Mouse (Mus musculus) midbrain, embryonic 10.5 days (tissue): ENCODE results near the gene Grap. TPM values are rescaled to one million over a fixed set of nuclear protein-coding genes. Genes with fewer than 3 reads are reported as not detected.

Experiments
- DNase-seq: peaks from one replicate; pipeline ENCODE4 v3.0.0-alpha.2; 2017; ENCODE audit warnings: low spot score
- H3K27ac ChIP-seq: fragments of 300-500 bp; sonication (generic); replicated peaks from 2 replicates; pipeline ENCODE4 v1.5.1; 2016; ENCODE audit warnings: mild to moderate bottlenecking
- H3K27me3 ChIP-seq: fragments of 300-500 bp; sonication (generic); 2 replicates; pipeline ENCODE4 v1.6.1; 2016; ENCODE audit warnings: low read depth, mild to moderate bottlenecking; ENCODE audit not compliant: poor library complexity, severe bottlenecking
- H3K36me3 ChIP-seq: fragments of 300-500 bp; sonication (generic); 2 replicates; pipeline ENCODE4 v1.6.1; 2016; ENCODE audit warnings: mild to moderate bottlenecking, moderate library complexity
- H3K4me1 ChIP-seq: fragments of 300-500 bp; sonication (generic); 2 replicates; pipeline ENCODE4 v1.6.1; 2016
- H3K4me3 ChIP-seq: fragments of 300-500 bp; sonication (generic); 2 replicates; pipeline ENCODE4 v1.5.1; 2016; ENCODE audit warnings: mild to moderate bottlenecking, moderate library complexity
- H3K9me3 ChIP-seq: fragments of 300-500 bp; sonication (generic); replicated peaks from 2 replicates; pipeline ENCODE4 v1.6.1; 2016; ENCODE audit warnings: mild to moderate bottlenecking
- WGBS: fragments of 180-500 bp; shearing (Covaris S2); methylation state at CpG from one replicate; pipeline ENCODE4 v1.1.7; 2016; 5-methylcytosine and 5-hydroxymethylcytosine counted together
- polyA plus RNA-seq: library from polyadenylated mRNA; unstranded; fragments of >200 nt; fragmentation: Nextera tagmentation; extraction: Ambion mirVana; gene quantifications from 2 replicates; pipeline ENCODE4 v1.2.1, GENCODE M21; 2016

Grap gene
- 8.2 and 8.6 TPM in 2 replicates for polyA plus RNA-seq

- no peak within 1 kb of the TSS for H3K27ac ChIP-seq
- DNase-seq, result no peak
- 0 out of 2 replicates have a peak within 1 kb of the TSS, but pooled peaks have one; percentile 7 for H3K4me3 ChIP-seq
- no peaks in the 10 kb centered on the region; the same call in 1 of the 2 replicates for H3K27me3 ChIP-seq
- H3K36me3 ChIP-seq, result no peaks in the 10 kb centered on the region
- WGBS, result 75% methylated on average over 10 of the region's 10 CpGs
- no peaks in the 10 kb centered on the region for H3K9me3 ChIP-seq
- no peaks in the 10 kb centered on the region for H3K4me1 ChIP-seq
These were observed at the start of gene Grap for GRCm38 (mm10) chr11:61652686-61653447. Gene Grap, plus strand, starts transcription at chr11:61653265.

DNA sequence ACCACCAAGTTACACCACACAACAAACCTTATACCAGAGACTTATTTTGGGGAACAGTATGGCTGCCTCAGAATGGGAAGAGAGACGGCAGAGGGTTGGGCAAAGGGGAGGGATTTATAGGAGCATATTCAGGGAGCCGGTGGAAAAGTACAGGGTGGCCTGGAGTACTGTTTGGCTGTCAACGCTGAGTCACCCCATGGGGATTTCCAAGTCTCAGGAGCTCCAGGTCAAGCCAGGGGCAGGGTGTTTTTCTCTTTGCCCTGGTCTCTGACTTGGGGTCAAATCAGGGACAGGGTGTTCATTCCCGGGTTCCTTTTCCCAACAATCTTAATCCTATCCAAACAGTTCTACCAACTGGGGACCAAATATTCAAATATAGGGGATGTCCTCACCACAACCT, 45.0 kb upstream of the Grap start:
- Histone ChIP-seq H3K4me1 (no peaks in the 10 kb centered on the region), H3K4me3 (no peak overlapping the region), H3K27me3 (no peaks in the 10 kb centered on the region), H3K9me3 (peaks cover 15% of the 10 kb centered on the region; the same call in 1 of the 2 replicates), H3K27ac (no peak overlapping the region), H3K36me3 (no peaks in the 10 kb centered on the region)
- 89% methylated on average over 4 of the region's 4 CpGs for WGBS
- no peak for DNase-seq

- DNase-seq, result no peak
- Histone ChIP-seq H3K4me1 (peaks cover 9% of the 10 kb centered on the region), H3K9me3 (peaks cover 14% of the 10 kb centered on the region; the same call in 1 of the 2 replicates), H3K27me3 (peaks cover 10% of the 10 kb centered on the region; the same call in 1 of the 2 replicates), H3K36me3 (no peaks in the 10 kb centered on the region), H3K27ac (no peak overlapping the region), H3K4me3 (no peak overlapping the region)
- WGBS, result 77% methylated on average over 3 of the region's 3 CpGs
These were observed 41.9 kb upstream of the Grap start for GRCm38 (mm10) chr11:61611197-61611596.

GRCm38 (mm10) chr11:61612116-61612635, 40.9 kb upstream of the Grap start:
- whole genome bisulfite sequencing, result 89% methylated on average over 4 of the region's 4 CpGs
- Histone ChIP-seq H3K27me3 (peaks cover 16% of the 10 kb centered on the region; the same call in 1 of the 2 replicates), H3K9me3 (peaks cover 4% of the 10 kb centered on the region; the same call in 1 of the 2 replicates), H3K4me1 (peaks cover 19% of the 10 kb centered on the region), H3K36me3 (no peaks in the 10 kb centered on the region), H3K27ac (no peak overlapping the region), H3K4me3 (no peak overlapping the region)
- DNase-seq, result no peak

- no peaks in the 10 kb centered on the region for H3K9me3 ChIP-seq
- H3K27ac ChIP-seq, result no peak overlapping the region
- no peaks in the 10 kb centered on the region for H3K36me3 ChIP-seq
- H3K4me1 ChIP-seq, result peaks cover 23% of the 10 kb centered on the region
- 76% methylated on average over 5 of the region's 5 CpGs for WGBS
- H3K4me3 ChIP-seq, result no peak overlapping the region
- no peak for DNase-seq
- H3K27me3 ChIP-seq, result peaks cover 29% of the 10 kb centered on the region; the same call in 1 of the 2 replicates
These were observed 38.7 kb upstream of the Grap start for GRCm38 (mm10) chr11:61614401-61614800.

- no peaks in the 10 kb centered on the region for H3K36me3 ChIP-seq
- H3K4me1 ChIP-seq, result peaks cover 35% of the 10 kb centered on the region
- peak overlapping the region; percentile 63 for H3K27ac ChIP-seq
- 11% methylated on average over 20 of the region's 22 CpGs for WGBS
- DNase-seq, result peak; percentile 39
- no peaks in the 10 kb centered on the region for H3K9me3 ChIP-seq
- peaks cover 29% of the 10 kb centered on the region; the same call in 1 of the 2 replicates for H3K27me3 ChIP-seq
- H3K4me3 ChIP-seq, result peak overlapping the region; percentile 44
These were observed 37.2 kb upstream of the Grap start for GRCm38 (mm10) chr11:61615686-61616522.

- 60% methylated on average over 9 of the region's 9 CpGs for WGBS
- peaks cover 33% of the 10 kb centered on the region; the same call in 1 of the 2 replicates for H3K27me3 ChIP-seq
- no peak for DNase-seq
- H3K4me1 ChIP-seq, result peaks cover 35% of the 10 kb centered on the region
- no peaks in the 10 kb centered on the region for H3K36me3 ChIP-seq
- H3K27ac ChIP-seq, result peak overlapping the region; percentile 61
- no peaks in the 10 kb centered on the region for H3K9me3 ChIP-seq
- 0 out of 2 replicates have a peak overlapping the region, but pooled peaks have one; percentile 44 for H3K4me3 ChIP-seq
These were observed 36.4 kb upstream of the Grap start for GRCm38 (mm10) chr11:61616523-61617292.

GRCm38 (mm10) chr11:61617293-61617975, 35.6 kb upstream of the Grap start:
- no peak overlapping the region for H3K4me3 ChIP-seq
- 82% methylated on average over 7 of the region's 7 CpGs for WGBS

DNA sequence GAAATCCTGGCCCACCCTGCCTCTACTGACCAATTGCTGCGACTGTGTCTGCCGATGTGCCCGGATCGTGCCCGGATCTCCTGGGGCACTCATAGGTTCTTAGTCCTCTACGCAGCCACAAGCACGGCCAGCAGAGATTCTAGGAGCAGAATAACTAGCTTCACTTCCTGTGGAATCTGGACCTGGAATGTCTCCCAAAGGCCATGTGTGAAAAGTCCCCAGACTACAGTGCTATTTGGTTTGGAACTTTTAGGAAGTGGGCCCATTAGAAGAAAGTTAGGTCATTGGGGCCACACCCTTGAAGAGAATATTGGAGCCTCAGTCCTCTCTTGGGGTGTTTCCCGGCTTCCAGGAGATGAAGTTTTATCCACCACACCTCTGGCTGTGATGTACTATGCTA, 34.9 kb upstream of the Grap start:
- 93% methylated on average over 8 of the region's 8 CpGs for WGBS
- no peaks in the 10 kb centered on the region for H3K36me3 ChIP-seq
- no peak for DNase-seq
- peaks cover 33% of the 10 kb centered on the region; the same call in 1 of the 2 replicates for H3K27me3 ChIP-seq
- no peak overlapping the region for H3K27ac ChIP-seq
- no peak overlapping the region for H3K4me3 ChIP-seq
- H3K9me3 ChIP-seq, result no peaks in the 10 kb centered on the region
- peaks cover 35% of the 10 kb centered on the region for H3K4me1 ChIP-seq

More at GRCm38 (mm10) chr11:61617293-61617975, 35.6 kb upstream of the Grap start:
- DNase-seq, result no peak
- Histone ChIP-seq H3K4me1 (peaks cover 35% of the 10 kb centered on the region), H3K9me3 (no peaks in the 10 kb centered on the region), H3K27me3 (peaks cover 33% of the 10 kb centered on the region; the same call in 1 of the 2 replicates), H3K27ac (no peak overlapping the region), H3K36me3 (no peaks in the 10 kb centered on the region)

DNA sequence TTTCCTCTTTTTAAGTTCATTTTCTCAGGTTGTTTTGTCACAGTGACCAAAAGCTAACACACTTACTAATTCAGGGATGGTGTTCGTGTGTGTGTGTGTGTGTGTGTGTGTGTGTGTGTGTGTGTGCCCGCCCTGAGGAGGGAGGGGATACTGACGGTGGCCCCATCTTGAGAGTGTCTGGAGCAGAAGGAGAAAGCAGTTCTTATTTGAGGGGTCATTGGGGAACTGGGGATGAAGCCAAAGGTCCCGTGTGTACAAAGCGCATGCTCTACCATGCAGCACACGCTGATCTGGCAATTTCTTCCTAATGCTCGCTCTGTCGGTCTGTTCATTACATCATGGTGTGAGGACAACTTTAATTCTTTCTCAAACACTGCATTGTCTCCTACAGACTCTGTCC, 34.5 kb upstream of the Grap start:
- 84% methylated on average over 8 of the region's 8 CpGs for WGBS
- DNase-seq, result no peak
- Histone ChIP-seq H3K27me3 (peaks cover 33% of the 10 kb centered on the region; the same call in 1 of the 2 replicates), H3K9me3 (no peaks in the 10 kb centered on the region), H3K27ac (no peak overlapping the region), H3K4me3 (no peak overlapping the region), H3K4me1 (peaks cover 35% of the 10 kb centered on the region), H3K36me3 (no peaks in the 10 kb centered on the region)

- H3K9me3 ChIP-seq, result no peaks in the 10 kb centered on the region
- peak overlapping the region; percentile 60 for H3K4me3 ChIP-seq
- WGBS, result 14% methylated on average over 6 of the region's 6 CpGs
- peak overlapping the region; percentile 83 for H3K27ac ChIP-seq
- no peak for DNase-seq
- H3K27me3 ChIP-seq, result peaks cover 33% of the 10 kb centered on the region; the same call in 1 of the 2 replicates
- peaks cover 35% of the 10 kb centered on the region for H3K4me1 ChIP-seq
- no peaks in the 10 kb centered on the region for H3K36me3 ChIP-seq
These were observed 33.7 kb upstream of the Grap start for GRCm38 (mm10) chr11:61619356-61619755.
